Mouse (Mus musculus): ENCODE data around the gene Dglucy.

DNA sequence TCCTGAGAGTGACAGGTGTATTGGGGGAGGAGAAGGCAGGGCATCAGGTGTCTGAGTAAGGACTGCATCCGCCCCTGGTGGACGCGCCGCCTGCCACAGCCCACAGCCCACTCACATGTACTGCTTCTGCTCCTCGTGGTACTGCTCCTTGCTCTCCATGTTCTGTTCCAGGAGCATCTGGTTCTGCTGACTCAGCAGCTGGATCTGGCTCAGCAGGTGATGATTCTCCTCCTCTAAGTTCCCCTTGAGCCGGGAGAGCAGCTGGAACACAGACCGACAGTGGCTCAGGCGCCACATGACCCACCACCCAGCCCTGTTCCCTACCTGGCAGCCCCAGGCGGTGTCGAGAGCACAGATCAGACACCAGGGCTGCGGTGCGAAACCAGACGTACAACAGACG lies 152.8 kb downstream of the Dglucy start:
- TF ChIP-seq POLR2A (IDR thresholded peaks at IDR 0.05; ENCODE audit: borderline replicate concordance, low read depth, low read length) = no peak
- TF ChIP-seq CTCF (IDR thresholded peaks at IDR 0.05; ENCODE audit: low read depth, low read length) = no peak
